Mouse (Mus musculus) E14TG2a.4 (cell line): ENCODE data around the gene Crim1.

Experiments used
- CTCF ChIP-seq: conservative IDR thresholded peaks from 2 replicates; pipeline ENCODE4 v1.5.1; 2014; ENCODE audit warnings: low read length
- NANOG ChIP-seq: IDR thresholded peaks from 2 replicates; pipeline ENCODE4 v1.6.1; 2014; ENCODE audit warnings: borderline replicate concordance, low read length, mixed read lengths

DNA sequence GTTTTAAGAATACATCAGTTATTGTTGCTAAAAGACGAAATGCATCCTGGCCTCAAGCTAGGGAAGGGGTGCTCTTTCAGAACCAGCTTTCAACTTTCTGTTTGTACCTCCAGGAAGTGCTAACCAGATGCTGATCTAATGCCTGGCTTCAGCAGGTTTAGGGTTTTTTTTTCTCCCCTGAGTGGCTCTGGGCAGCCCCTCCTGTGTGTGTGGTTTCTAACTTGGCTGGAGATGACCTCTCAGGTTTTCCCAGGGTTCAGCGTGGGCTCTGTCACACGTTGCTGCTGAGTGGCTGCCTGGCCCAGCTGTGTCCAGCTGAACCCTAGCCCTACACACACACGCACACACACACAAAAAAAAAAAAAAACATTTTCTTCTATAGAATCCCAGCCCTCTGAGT, 45.4 kb downstream of the Crim1 start:
- TF ChIP-seq CTCF (no peak), NANOG (no peak)
